Mouse (Mus musculus) urinary bladder, postnatal 25 days (tissue): ENCODE results near the gene Lrrc52.

Experiments used
- DNase-seq: peaks from one replicate; pipeline ENCODE4 v3.0.0; 2022; ENCODE audit warnings: low spot score

Lrrc52 gene

DNA sequence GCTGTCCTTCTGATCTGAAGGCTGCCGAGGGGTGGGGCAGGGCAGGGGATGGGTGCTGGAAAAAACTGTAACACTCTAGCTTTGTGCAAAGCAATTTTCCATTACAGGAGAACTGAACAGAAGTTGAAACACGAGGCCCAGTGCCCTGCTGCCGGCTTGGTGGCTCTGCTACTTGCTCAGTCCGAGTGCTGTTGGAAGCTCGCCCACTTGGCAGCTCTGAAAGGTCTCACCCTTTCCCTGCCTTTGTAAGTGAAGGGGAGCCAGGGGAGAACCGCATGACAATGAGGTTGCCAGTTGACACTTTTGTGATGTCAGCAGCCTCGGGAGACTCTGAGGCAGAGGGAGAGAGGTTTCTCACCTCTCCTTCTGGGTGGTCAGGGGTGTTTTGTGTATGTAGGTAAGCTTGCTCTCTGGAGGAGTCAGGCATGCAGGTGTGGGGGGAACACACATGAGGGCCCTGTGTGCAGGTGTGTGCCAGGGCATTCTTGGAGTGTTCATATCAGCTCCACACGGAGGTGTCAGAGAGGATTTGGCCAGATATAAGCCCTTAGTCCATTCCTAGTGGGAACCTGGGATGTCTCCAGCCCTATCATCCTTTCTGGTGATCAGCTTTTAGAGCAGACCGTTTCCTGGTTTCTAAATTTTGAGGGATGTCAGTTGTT is at the start of gene Lrrc52:
Gene Lrrc52 (minus strand): TSS at position 16 of the 662 bp plus-strand sequence.
- peak; percentile 5 for DNase-seq

DNA sequence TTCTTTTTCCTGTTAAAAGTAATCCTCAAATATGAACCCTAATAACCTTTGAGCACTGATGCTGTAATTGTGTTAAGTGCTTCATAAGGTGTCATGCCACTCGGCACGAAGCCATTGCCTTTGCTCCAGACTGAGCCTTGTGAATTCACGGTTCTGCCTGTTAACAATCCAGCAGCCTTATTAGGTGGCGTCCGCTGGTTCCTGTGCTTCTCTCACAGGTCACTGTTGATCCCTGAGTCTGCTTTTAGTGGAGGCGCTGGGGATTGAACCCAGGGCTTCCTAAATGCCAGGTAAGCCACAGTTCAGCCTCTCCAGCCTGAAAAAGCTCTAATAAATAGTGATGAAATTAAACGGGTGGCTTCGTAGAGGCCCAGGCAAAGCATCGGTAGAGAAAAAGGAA is 45.0 kb upstream of the Lrrc52 start:
- DNase-seq, result no peak

DNA sequence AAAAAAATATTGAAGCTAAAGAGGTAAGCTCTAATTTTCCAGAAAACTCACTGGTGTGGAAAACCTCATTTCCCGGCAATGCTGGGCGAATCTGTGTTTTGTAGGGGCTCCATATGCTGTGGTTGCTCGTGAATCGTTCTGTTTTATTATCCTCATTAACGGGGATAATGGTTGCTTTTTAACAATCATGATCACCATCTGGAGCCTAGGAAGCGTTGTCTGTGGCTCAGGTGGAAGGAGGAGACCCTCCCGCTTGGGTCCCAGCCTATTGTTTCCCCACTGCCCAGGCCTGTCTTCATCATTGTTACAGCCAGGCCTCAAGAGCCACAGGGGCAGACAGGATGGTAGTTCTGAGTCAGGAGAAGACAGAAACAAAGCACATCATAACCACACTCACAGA is 39.5 kb upstream of the Lrrc52 start:
- no peak for DNase-seq

DNA sequence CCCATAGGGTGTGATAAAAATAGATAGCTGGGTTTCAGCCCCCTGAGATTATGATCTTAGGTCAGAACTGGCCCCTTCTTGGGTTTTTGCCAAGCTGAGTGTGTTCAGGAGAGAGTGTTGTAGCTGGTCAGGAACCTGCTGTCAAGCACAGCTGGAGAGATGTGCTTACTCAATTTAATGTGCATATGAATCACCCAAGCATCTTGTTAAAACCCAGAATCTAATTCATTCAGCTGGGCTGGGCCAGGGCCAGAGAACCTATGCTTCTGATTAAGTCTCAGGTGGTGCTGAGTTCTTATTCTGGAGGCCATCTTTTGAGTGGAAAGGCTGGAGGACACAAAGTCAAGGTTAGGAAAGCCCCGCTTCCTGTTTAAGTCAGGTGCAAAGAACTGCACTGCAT is 38.8 kb upstream of the Lrrc52 start:
- DNase-seq, result no peak

DNA sequence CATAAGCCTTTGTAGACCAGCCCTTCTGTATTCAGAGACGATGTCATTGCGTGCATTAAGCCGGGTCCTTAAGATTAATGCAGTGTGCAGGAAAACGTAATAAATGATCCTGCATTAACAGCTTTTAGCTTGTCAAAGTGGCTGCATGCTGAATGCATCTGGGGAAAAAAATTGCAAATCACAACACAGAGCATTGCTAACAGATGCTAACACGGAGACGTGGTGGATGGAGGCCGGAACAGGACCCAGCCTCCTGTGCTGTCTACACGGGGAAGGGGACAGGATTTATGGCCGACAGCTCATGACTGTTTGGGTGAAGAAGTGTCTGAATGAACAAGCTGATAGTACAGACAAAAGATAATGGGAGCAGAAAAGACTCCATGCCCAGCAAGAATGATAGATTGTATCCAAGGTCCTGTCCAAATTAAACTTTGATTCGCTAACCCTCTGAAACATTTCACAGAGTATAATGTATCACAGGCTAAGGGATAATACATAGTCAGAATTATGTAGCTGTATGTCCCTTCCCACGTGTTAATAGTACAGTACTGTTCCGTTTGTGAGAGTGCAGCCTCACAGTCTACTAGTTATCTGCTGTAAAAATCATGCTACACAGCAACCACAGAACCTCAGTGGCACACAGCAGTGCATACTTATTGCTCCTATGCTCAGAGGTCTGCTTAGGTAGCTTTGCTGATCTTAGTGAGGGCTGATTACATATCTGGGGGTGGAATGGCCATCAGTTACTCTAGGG is 32.7 kb upstream of the Lrrc52 start:
- no peak for DNase-seq

DNA sequence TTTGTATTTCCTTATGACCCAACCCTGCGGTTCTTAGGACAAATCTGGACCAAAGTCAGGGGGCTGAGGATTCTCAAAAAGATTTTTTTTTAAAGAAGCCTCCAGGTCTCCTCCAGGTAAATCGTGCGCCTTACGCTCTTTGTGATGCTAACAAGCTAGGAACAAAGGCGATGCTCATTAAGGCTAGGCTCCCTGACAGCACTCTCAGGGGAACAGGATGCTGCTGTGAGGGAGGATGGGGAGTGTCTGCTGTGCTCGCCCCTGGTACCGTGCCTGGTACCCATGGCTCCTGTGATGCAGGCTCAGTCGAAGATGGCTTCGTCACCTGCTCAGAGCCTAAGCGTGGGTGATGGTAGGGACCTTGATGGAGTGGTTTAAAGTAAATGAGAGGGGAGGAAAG is 31.4 kb upstream of the Lrrc52 start:
- no peak for DNase-seq

DNA sequence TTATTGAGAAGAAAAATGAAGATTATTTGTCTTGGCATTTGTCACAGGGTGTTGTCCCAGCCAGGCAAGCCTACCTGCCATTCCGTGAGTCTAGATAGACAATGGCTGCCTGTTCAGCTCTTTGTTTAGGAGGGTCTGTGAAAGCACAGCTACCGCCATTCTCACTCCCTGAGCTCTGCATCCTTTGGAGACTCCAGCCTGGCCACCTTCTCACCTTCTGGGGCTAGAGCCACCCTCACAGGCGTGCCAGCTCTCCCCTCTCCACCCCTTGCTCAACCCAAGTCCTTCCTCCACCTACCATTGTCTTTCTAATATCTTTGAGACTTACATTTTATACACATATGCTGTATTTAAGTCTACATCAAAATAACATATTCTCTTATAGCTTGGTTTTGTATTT is 31.0 kb upstream of the Lrrc52 start:
- no peak for DNase-seq

DNA sequence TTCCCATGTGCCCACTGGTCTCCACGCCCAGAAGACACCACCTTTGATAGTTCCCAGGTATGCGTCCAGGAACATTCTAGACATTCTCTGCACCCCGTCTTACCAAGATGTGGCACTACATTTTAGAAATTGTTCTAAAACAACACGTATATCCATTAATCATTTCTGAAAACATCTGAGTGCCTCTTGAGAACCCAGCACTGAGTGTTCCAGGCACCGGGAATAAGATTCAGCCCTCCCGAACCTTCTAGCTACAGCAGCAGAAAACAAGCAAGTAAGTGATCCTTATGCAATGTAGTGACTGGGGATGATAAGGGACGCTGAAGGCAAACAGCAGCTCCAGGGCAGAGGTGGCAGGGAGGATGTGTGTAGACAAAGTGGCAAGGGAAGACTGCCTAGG is 24.9 kb upstream of the Lrrc52 start:
- DNase-seq, result no peak

DNA sequence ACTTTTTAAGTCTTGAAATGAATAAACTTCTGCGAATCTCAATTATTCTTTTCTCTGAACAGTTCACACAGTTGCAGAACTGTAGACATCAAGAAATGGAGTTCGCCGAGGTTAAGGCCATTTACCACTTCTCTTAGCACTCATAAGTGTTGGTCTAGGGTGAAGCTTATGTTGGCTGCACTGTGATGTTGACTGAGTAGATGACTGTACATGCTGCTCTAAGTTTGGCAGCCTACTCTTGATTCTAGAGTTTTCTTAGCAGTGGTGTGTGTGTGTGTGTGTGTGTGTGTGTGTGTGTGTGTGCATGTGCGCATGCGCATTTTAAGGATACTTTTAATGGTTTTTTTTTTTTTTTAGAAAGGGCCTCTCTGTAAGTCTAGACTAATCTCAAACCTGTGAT is 21.4 kb upstream of the Lrrc52 start:
- DNase-seq, result no peak

DNA sequence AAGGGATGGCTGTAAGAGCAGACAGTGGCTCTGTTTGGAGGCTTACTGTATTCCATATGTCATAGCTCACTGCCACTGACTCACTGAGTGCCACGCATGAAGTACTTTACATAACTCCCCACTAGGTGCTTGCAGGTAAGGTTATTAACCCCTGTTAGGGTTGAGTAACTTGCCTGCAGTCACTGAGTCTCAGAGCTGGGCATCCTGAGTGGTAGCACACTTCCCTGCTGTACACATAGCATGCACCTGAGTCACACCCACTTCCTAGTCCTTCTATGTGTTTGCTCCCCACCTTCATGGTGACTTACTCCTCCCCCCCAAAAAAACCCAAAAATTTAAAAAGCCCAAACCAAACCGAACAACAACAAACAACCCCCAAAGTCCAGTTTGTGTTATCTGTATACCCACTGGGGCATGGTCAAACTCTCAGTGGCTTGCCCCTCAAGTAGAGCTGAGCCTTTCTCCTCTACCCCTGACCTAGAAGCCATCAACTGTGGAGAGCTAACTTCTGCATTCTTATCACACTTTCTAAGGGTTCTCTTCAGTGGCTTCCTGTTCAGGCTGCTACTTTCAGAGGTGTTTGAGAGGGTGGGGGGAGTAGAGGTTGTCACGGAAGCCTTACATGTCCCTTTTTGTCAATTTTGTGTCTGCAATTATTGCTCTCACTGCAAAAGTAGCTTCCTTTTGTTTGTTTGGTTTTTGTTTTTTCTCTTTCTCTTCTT is 20.5 kb upstream of the Lrrc52 start:
- DNase-seq, result no peak

DNA sequence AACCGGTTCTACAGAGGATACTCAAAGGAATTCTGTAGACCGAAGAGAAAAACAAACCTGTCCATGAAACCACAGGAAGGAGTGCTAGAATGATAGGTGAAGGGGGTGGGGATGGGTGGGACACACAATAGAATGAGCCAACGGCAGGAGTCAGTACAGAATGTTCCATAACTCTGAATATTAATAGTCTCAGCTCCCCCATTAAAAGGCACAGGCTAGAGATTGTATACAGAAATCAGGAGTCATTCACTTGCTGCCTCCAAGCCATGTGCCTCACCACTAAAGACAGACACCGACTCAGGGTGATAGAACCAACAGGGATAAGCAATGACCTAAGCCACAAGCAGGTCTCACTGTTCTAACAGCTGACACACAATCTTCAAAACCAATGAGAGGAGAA is 16.3 kb upstream of the Lrrc52 start:
- DNase-seq, result no peak

DNA sequence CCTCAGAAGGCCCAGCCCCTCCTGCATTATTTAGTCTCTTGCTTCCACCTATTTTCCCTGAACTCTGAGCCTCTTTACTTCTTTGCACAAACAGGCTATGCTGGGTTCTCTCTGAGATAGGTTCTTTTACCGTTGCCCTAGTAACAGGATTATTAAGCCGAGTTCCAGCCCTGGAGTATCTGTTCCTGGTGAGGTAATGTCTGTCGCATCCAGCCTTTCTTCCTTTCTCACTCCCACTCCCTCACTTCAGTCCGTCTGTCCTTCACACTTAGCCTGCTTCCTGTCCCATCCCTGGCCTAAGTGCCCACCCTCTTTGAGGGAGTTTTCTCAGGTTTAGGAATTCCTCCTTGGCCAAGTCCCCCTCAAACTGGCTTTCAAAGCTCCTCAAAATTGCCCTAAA is 7.0 kb upstream of the Lrrc52 start:
- no peak for DNase-seq

DNA sequence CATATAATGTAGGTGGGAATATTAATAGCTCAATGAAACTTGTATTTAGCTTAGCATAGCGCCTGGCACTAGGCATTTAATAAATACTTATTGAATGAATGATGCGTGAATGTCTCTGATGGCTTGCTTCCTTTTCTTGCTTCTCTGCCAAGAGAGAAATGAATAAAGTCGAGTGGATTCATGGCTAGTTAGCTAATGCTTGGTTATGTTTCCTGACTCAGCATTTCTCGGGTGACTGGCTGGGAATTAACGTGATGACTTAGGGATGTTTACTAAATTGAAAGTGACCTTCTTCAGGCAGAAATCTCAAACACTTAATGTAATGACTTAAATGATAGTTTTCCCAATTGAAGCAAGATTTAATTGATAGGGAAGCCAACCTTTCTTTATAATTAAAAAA is 1.3 kb upstream of the Lrrc52 start:
- DNase-seq, result no peak

DNA sequence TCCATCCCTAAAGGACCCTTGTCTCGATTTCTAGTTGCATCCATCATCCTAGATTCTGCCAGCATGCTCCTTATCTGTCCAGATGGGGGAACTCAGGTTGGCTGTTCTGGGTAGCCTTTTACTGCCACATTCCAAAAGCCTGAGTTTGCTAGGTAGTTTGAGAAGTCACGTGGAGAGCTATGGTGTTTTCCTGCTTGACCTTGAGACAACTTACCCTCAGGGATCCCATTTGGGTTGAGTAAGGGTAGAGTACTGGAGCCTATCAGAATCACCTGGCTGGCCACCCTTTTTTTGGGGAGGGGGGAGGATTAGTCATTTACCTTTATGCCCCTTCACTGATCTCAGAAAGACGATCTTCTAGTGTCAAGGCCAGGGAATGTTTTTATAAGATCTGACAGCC is 9.3 kb downstream of the Lrrc52 start:
- no peak for DNase-seq

DNA sequence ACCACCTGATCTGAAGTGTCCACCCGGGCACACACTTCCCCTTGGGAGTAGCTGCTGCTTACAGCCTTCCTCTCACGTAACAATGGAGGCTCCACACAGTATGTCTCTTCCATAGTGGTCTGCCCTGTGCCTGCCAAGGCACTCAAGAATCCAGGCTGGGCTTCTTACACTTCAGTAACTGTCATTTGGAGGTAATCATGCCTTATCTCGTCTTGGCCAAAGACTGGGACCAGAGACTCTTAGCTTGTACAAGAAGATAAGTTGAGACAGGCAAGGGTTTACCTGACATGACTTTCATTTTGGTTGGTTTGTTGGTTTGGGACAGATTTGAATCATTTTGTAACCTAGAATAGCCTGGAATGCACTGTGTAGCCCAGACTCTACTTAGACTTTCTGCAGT is 13.5 kb downstream of the Lrrc52 start:
- DNase-seq, result no peak

DNA sequence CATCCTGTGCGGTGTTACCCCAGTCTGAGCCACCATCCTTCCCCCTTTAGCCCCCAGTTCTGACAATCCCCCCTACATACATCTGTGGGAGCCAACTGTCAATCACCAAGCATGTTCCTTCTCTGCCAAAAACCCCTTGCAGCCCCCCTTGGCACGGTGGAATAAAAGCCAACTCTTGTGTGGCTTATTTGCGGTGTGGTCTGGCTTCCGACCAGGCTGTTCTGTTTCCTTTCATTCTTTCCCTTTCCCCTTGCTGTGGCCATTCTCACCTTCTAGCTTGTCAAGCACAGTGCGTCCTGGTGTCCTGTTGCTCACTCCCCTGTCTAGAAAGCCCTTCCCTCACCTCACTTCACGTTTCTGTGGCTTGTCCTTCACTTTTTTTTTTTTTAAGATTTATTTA is 14.1 kb downstream of the Lrrc52 start:
- no peak for DNase-seq

DNA sequence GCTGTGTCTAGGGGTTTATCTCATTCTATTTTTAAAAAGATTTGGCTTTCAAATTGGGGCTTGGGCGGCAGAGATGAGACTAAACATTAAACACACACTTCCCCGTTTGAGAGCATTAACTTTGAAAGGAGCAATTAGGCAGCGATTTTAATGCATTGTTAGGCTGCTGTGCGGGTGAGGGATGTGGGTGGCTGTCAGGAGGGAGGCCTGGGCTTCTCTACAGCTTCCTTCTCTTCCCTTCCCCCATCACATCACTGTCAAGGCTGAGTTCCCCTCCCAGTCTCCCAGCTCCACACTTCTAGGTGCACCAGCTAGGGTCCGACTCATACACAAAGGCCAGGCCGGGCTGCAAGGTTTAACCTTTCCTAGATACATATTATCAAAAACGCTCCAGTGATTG is 18.0 kb downstream of the Lrrc52 start:
- no peak for DNase-seq

DNA sequence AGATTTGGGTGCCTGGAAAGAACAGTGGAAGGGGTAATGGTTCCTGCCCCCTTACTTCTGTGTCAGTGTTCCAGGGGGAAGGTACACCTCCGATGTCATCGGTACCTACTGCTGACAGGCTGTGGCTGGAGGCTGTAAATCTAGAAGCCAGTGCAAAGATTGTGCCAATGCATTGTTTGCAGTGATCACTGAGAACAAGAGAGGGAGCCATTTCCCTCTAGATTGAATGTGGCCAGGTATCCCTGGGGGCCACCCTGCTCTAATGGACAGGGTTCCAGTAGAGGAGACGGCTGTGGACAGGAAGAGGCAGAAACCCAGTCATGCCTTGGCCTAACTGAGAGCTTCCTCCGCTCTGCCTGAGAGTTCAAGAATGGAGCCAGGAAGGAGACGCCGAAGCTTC is 18.5 kb downstream of the Lrrc52 start:
- no peak for DNase-seq

DNA sequence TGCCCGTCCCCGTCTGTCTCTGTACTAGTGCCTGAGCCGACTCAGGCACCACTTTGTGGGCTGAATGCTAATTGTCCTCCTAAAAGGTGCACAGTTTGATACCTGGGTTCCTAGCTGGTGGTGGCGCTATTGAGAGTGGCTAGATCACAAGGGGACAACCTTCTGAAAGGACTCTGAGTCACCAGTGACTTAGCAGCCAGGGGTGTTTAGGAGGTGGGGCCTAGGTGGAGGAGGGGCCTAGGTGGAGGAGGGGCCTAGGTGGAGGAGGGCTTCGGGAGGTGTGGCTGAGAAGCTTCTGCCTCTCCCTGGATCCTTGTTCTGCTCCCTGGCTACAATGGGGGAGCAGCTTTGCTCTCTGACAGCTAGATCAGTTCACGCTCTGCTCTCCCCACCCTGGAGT is 20.1 kb downstream of the Lrrc52 start:
- DNase-seq, result no peak

DNA sequence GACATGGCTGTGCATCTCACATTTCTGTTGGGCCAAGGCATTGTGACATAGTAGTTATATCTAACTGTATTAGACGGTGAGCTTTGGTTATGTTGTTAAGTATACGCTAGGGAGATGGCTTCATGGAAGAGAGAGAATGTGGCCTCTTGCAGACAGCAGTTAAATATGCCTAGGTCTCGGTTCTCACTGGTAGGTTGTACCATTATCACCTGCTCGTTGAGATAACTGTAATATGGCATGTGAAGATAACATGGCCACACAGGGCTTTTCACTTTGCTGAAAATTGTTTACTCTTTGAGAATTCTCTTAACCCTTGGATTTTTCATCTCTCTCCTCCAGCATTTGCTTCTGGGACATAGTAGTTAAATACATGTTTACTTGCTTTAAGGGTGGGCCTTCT is 21.4 kb downstream of the Lrrc52 start:
- no peak for DNase-seq

DNA sequence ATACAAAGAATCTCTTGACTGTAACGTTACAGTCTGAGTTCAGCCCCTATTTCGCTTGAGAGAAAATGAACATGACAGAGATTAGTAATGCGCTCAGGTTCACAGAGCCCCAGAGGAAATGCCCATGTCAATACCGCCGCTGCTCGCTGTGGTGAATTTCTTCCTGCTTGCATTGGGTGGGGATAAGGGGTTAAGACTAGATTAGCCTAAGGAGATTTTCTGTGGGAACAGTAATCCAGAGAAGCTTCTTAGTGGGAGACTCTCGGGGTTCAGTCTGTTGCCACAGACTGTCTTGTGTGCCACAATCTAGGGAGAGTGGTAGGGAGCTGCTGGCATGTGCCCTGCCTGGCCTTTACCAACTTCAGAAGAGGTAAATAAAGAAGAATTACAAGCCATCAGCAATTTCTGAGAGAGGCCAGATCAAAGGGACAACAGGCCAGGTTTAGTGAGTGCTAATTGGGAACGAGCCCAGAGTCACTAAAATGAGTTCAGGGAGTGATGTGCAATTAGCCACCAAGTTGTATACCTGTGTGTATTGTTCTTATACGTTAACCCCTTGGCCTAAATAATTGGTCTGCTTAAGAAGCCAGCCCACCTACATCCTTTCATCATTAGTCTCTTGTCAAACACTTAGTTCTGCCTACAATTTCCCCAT is 28.2 kb downstream of the Lrrc52 start:
- no peak for DNase-seq

DNA sequence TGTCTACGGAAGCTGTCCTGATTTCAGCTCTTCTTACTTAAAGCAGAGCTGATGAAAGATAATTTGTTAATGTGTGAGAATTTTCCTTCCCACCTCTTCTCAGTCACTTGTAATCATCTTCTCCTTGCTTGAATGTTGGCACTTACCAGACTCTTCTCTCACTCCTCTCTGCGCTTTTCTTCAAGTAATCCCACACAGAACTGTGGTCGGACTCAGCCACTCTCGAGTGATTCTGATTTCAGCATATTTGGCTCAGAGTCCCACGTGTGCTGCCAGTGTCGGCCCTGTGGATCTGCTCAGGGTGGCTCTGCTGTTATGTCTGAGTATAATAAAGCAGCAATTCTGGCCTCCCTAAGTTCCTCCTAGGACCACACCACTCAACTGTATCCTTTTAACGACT is 29.5 kb downstream of the Lrrc52 start:
- DNase-seq, result no peak
